Mouse (Mus musculus) limb, embryonic 13.5 days (tissue): Measurements from ENCODE around the gene Egln3. TPM values are rescaled to one million over a fixed set of nuclear protein-coding genes. Genes with fewer than 3 reads are reported as not detected.
A peak's percentile ranks its signal among the peaks of the same experiment; 100 is the strongest.

Experiments used
- ATAC-seq: fragments of 200-750 bp; cut with Nextera tagmentation; 2 replicates; pipeline ENCODE4 v1.8.0; 2017; ENCODE audit warnings: low read depth, moderate number of reproducible peaks, moderate TSS enrichment; ENCODE audit not compliant: low FRiP score
- H3K27ac ChIP-seq: fragments of 300-500 bp; sonication (generic); 2 replicates; pipeline ENCODE4 v1.5.1; 2015; ENCODE audit warnings: inconsistent platforms, mild to moderate bottlenecking, moderate library complexity
- H3K27me3 ChIP-seq: fragments of 300-500 bp; sonication (generic); 2 replicates; pipeline ENCODE4 v1.6.1; 2015; ENCODE audit warnings: mild to moderate bottlenecking, inconsistent platforms
- H3K36me3 ChIP-seq: fragments of 300-500 bp; sonication (generic); 2 replicates; pipeline ENCODE4 v1.6.1; 2015; ENCODE audit warnings: inconsistent platforms, mild to moderate bottlenecking, moderate library complexity
- H3K4me1 ChIP-seq: fragments of 300-500 bp; sonication (generic); 2 replicates; pipeline ENCODE4 v1.6.1; 2015; ENCODE audit warnings: inconsistent platforms
- H3K4me2 ChIP-seq: fragments of 300-500 bp; sonication (generic); replicated peaks from 2 replicates; pipeline ENCODE4 v1.6.1; 2015; ENCODE audit warnings: inconsistent platforms, mild to moderate bottlenecking, moderate library complexity
- H3K4me3 ChIP-seq: fragments of 300-500 bp; sonication (generic); 2 replicates; pipeline ENCODE4 v1.5.1; 2015; ENCODE audit warnings: moderate library complexity, mild to moderate bottlenecking, inconsistent platforms
- H3K9ac ChIP-seq: fragments of 300-500 bp; sonication (generic); 2 replicates; pipeline ENCODE4 v1.6.1; 2015; ENCODE audit warnings: mild to moderate bottlenecking, inconsistent platforms
- H3K9me3 ChIP-seq: fragments of 300-500 bp; sonication (generic); 2 replicates; pipeline ENCODE4 v1.6.1; 2016; ENCODE audit warnings: inconsistent platforms
- WGBS: fragments of 180-500 bp; shearing (Covaris S2); methylation state at CpG from one replicate; pipeline ENCODE4 v1.1.7; 2015; 5-methylcytosine and 5-hydroxymethylcytosine counted together
- polyA plus RNA-seq: library from polyadenylated mRNA; unstranded; fragments of >200 nt; fragmentation: Nextera tagmentation; extraction: Ambion mirVana; gene quantifications from 2 replicates; pipeline ENCODE4 v1.2.1, GENCODE M21; 2015

Egln3 gene
- 3.9 and 5.4 TPM in 2 replicates for polyA plus RNA-seq

GRCm38 (mm10) chr12:54203656-54204045 is at the start of gene Egln3:
TSS of gene Egln3 (minus strand) at chr12:54203860.
- H3K36me3 ChIP-seq: no peaks in the 10 kb centered on the region
- H3K9ac ChIP-seq: peak within 1 kb of the TSS; percentile 77
- peak within 1 kb of the TSS; percentile 64 for H3K4me3 ChIP-seq
- peaks cover 32% of the 10 kb centered on the region for H3K27me3 ChIP-seq
- H3K9me3 ChIP-seq: no peaks in the 10 kb centered on the region
- H3K4me2 ChIP-seq: peak within 1 kb of the TSS; percentile 99
- H3K4me1 ChIP-seq: peaks cover 19% of the 10 kb centered on the region
- peak; percentile 82 for ATAC-seq
- no peak within 1 kb of the TSS for H3K27ac ChIP-seq
- 1% methylated on average over 25 of the region's 25 CpGs for WGBS

- Histone ChIP-seq H3K27ac (no peak overlapping the region), H3K36me3 (no peaks in the 10 kb centered on the region), H3K4me2 (no peak overlapping the region), H3K4me3 (no peak overlapping the region), H3K27me3 (no peaks in the 10 kb centered on the region), H3K4me1 (0 out of 2 replicates have a peak, but pooled peaks cover 7% of the 10 kb centered on the region), H3K9ac (no peak overlapping the region), H3K9me3 (no peaks in the 10 kb centered on the region)
- WGBS: 83% methylated on average over 4 of the region's 4 CpGs
- ATAC-seq: no peak
Observed at GRCm38 (mm10) chr12:54253449-54253848, 49.8 kb upstream of the Egln3 start.

GRCm38 (mm10) chr12:54251942-54252400 is 48.3 kb upstream of the Egln3 start:
- WGBS: 63% methylated on average over 9 of the region's 9 CpGs
- no peak for ATAC-seq
- Histone ChIP-seq H3K27ac (no peak overlapping the region), H3K9me3 (no peaks in the 10 kb centered on the region), H3K27me3 (no peaks in the 10 kb centered on the region), H3K36me3 (no peaks in the 10 kb centered on the region), H3K4me1 (0 out of 2 replicates have a peak, but pooled peaks cover 3% of the 10 kb centered on the region), H3K9ac (no peak overlapping the region), H3K4me3 (no peak overlapping the region), H3K4me2 (no peak overlapping the region)

- no peak overlapping the region for H3K27ac ChIP-seq
- no peak overlapping the region for H3K9ac ChIP-seq
- H3K4me3 ChIP-seq: no peak overlapping the region
- H3K36me3 ChIP-seq: no peaks in the 10 kb centered on the region
- WGBS: 82% methylated on average over 7 of the region's 7 CpGs
- H3K9me3 ChIP-seq: no peaks in the 10 kb centered on the region
- no peak for ATAC-seq
- no peak overlapping the region for H3K4me2 ChIP-seq
- H3K4me1 ChIP-seq: no peaks in the 10 kb centered on the region
- no peaks in the 10 kb centered on the region for H3K27me3 ChIP-seq
Observed at GRCm38 (mm10) chr12:54247835-54248234, 44.2 kb upstream of the Egln3 start.

- Histone ChIP-seq H3K36me3 (no peaks in the 10 kb centered on the region), H3K27ac (no peak overlapping the region), H3K9ac (no peak overlapping the region), H3K9me3 (no peaks in the 10 kb centered on the region), H3K4me3 (no peak overlapping the region), H3K4me1 (no peaks in the 10 kb centered on the region), H3K27me3 (no peaks in the 10 kb centered on the region), H3K4me2 (no peak overlapping the region)
- WGBS: 74% methylated on average over 5 of the region's 5 CpGs
- no peak for ATAC-seq
Observed at GRCm38 (mm10) chr12:54243158-54243557, 39.5 kb upstream of the Egln3 start.

GRCm38 (mm10) chr12:54241976-54242375 is 38.3 kb upstream of the Egln3 start:
- Histone ChIP-seq H3K9me3 (no peaks in the 10 kb centered on the region), H3K4me1 (no peaks in the 10 kb centered on the region), H3K36me3 (no peaks in the 10 kb centered on the region), H3K4me2 (no peak overlapping the region), H3K27ac (no peak overlapping the region), H3K4me3 (no peak overlapping the region), H3K27me3 (no peaks in the 10 kb centered on the region), H3K9ac (no peak overlapping the region)
- WGBS: 72% methylated on average over 6 of the region's 6 CpGs
- no peak for ATAC-seq

- no peak for ATAC-seq
- H3K9me3 ChIP-seq: 0 out of 2 replicates have a peak, but pooled peaks cover 6% of the 10 kb centered on the region
Observed at GRCm38 (mm10) chr12:54233794-54234193, 30.1 kb upstream of the Egln3 start.

GRCm38 (mm10) chr12:54232996-54233603 is 29.4 kb upstream of the Egln3 start:
- H3K9ac ChIP-seq: no peak overlapping the region
- 56% methylated on average over 7 of the region's 7 CpGs for WGBS
- H3K4me3 ChIP-seq: no peak overlapping the region
- H3K27me3 ChIP-seq: no peaks in the 10 kb centered on the region
- H3K9me3 ChIP-seq: 0 out of 2 replicates have a peak, but pooled peaks cover 6% of the 10 kb centered on the region
- no peak overlapping the region for H3K27ac ChIP-seq
- ATAC-seq: no peak
- H3K4me2 ChIP-seq: no peak overlapping the region
- 0 out of 2 replicates have a peak, but pooled peaks cover 3% of the 10 kb centered on the region for H3K4me1 ChIP-seq
- H3K36me3 ChIP-seq: no peaks in the 10 kb centered on the region

More at GRCm38 (mm10) chr12:54233794-54234193, 30.1 kb upstream of the Egln3 start:
- Histone ChIP-seq H3K4me2 (no peak overlapping the region), H3K4me1 (0 out of 2 replicates have a peak, but pooled peaks cover 3% of the 10 kb centered on the region), H3K27ac (no peak overlapping the region), H3K27me3 (no peaks in the 10 kb centered on the region), H3K36me3 (no peaks in the 10 kb centered on the region), H3K9ac (no peak overlapping the region), H3K4me3 (no peak overlapping the region)
- WGBS: 84% methylated on average over 6 of the region's 6 CpGs

GRCm38 (mm10) chr12:54232456-54232855 is 28.8 kb upstream of the Egln3 start:
- Histone ChIP-seq H3K4me1 (0 out of 2 replicates have a peak, but pooled peaks cover 3% of the 10 kb centered on the region), H3K9me3 (0 out of 2 replicates have a peak, but pooled peaks cover 6% of the 10 kb centered on the region), H3K9ac (no peak overlapping the region), H3K27me3 (no peaks in the 10 kb centered on the region), H3K4me3 (no peak overlapping the region), H3K27ac (no peak overlapping the region), H3K4me2 (no peak overlapping the region), H3K36me3 (no peaks in the 10 kb centered on the region)
- WGBS: 68% methylated on average over 5 of the region's 5 CpGs
- no peak for ATAC-seq

- Histone ChIP-seq H3K9ac (no peak overlapping the region), H3K4me1 (no peaks in the 10 kb centered on the region), H3K27ac (no peak overlapping the region), H3K4me2 (no peak overlapping the region), H3K27me3 (no peaks in the 10 kb centered on the region), H3K9me3 (no peaks in the 10 kb centered on the region), H3K4me3 (no peak overlapping the region), H3K36me3 (no peaks in the 10 kb centered on the region)
- no peak for ATAC-seq
- WGBS: 73% methylated on average over 8 of the region's 8 CpGs
Observed at GRCm38 (mm10) chr12:54227551-54227950, 23.9 kb upstream of the Egln3 start.

- Histone ChIP-seq H3K9ac (no peak overlapping the region), H3K4me3 (no peak overlapping the region), H3K4me2 (no peak overlapping the region), H3K36me3 (no peaks in the 10 kb centered on the region), H3K27ac (no peak overlapping the region), H3K9me3 (no peaks in the 10 kb centered on the region), H3K4me1 (no peaks in the 10 kb centered on the region), H3K27me3 (no peaks in the 10 kb centered on the region)
- WGBS: 61% methylated on average over 2 of the region's 2 CpGs
- no peak for ATAC-seq
Observed at GRCm38 (mm10) chr12:54226341-54226740, 22.7 kb upstream of the Egln3 start.

- ATAC-seq: no peak
- Histone ChIP-seq H3K9me3 (no peaks in the 10 kb centered on the region), H3K27ac (no peak overlapping the region), H3K9ac (no peak overlapping the region), H3K36me3 (no peaks in the 10 kb centered on the region), H3K27me3 (no peaks in the 10 kb centered on the region), H3K4me2 (no peak overlapping the region), H3K4me3 (no peak overlapping the region), H3K4me1 (no peaks in the 10 kb centered on the region)
- WGBS: 71% methylated on average over 4 of the region's 4 CpGs
Observed at GRCm38 (mm10) chr12:54225610-54226009, 21.9 kb upstream of the Egln3 start.

- Histone ChIP-seq H3K4me3 (no peak overlapping the region), H3K9ac (no peak overlapping the region), H3K36me3 (no peaks in the 10 kb centered on the region), H3K27me3 (no peaks in the 10 kb centered on the region), H3K27ac (no peak overlapping the region), H3K4me1 (no peaks in the 10 kb centered on the region), H3K4me2 (no peak overlapping the region), H3K9me3 (no peaks in the 10 kb centered on the region)
- WGBS: 68% methylated on average over 3 of the region's 3 CpGs
- ATAC-seq: no peak
Observed at GRCm38 (mm10) chr12:54225090-54225489, 21.4 kb upstream of the Egln3 start.
